Mouse (Mus musculus) R1 (cell line): Measurements from ENCODE around the gene Rpl10.
A peak's percentile ranks its signal among the peaks of the same experiment; 100 is the strongest.

Source experiments
- DNase-seq: peaks from one replicate; pipeline ENCODE4 v3.0.0-alpha.2; 2018; ENCODE audit warnings: low read depth, low spot score

Rpl10 gene

GRCm38 (mm10) chrX:74281041-74281731 is 10.6 kb downstream of the Rpl10 start:
- DNase-seq = no peak

- peak; percentile 94 for DNase-seq
Measured at GRCm38 (mm10) chrX:74281732-74282394, 11.3 kb downstream of the Rpl10 start, which contains the start of the genes Taz and Dnase1l1. TSS of gene Taz (plus strand) at chrX:74281912. TSS of gene Dnase1l1 (minus strand) at chrX:74282337.

GRCm38 (mm10) chrX:74282395-74283091 is 11.9 kb downstream of the Rpl10 start:
- DNase-seq = peak; percentile 92

GRCm38 (mm10) chrX:74283092-74283437 is 12.5 kb downstream of the Rpl10 start:
- DNase-seq = no peak

GRCm38 (mm10) chrX:74293431-74293830 is 22.8 kb downstream of the Rpl10 start:
- DNase-seq = no peak

- peak; percentile 96 for DNase-seq
Measured at GRCm38 (mm10) chrX:74296538-74297448, 26.2 kb downstream of the Rpl10 start, which contains the start of gene Atp6ap1. TSS of gene Atp6ap1 (plus strand) at chrX:74297097.

- DNase-seq = no peak
Measured at GRCm38 (mm10) chrX:74298348-74298747, 27.7 kb downstream of the Rpl10 start.

GRCm38 (mm10) chrX:74299721-74300120 is 29.1 kb downstream of the Rpl10 start:
- DNase-seq = no peak

GRCm38 (mm10) chrX:74304867-74305700 is 34.5 kb downstream of the Rpl10 start, which contains the start of gene Gdi1:
TSS of gene Gdi1 (plus strand) at chrX:74304998.
- peak; percentile 93 for DNase-seq

- peak; percentile 85 for DNase-seq
Measured at GRCm38 (mm10) chrX:74312540-74313464, 42.2 kb downstream of the Rpl10 start, which contains the start of gene Fam50a. TSS of gene Fam50a (plus strand) at chrX:74313033.
